Comparison of ENCODE assay signal across 9 mouse cellular contexts in the genomic region with DNA sequence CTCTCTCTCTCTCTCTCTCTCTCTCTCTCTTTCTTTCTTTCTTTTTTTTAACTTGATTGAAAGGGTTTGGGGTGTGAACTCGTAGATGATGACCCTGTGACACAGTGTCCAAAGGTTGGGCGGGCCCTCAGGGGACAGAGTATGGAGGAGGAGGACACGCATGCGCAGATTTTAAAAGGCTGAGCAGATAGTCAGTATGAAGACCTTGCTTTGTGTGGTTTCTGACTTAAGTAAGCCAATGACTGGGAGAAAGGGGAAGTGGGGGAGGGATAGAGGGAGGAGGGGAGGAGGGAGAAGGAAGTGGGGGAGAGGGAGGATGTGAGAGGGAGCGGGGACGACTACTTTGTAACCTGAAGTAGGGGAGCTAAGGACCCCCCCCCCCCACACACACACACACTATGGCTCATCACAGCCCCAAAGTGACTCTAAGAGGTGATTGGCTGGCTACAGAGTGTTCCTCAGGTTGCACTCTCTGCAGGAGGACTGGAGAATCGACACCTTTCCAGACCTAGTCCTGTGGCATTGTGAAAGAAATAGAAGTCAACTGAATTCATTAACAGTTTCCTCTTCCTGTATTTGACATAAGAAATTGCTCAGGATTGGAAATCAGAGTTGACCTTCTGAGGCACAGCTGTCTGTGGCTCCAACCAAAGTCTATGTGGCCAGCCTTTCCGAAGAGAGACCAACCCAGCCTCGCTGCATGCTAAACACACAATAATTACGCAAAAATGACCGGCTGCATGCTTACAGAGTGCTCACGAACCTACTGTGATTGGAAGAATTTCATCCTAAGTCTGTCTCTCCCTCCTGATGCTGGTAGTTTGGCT. TPM values are rescaled to one million over a fixed set of nuclear protein-coding genes. Genes with fewer than 3 reads are reported as not detected.
A peak's percentile ranks its signal among the peaks of the same experiment; 100 is the strongest.
DNase-seq lines count a peak whose midpoint lies in the region; ATAC-seq and TF ChIP-seq lines count a peak whose summit lies in the region.
"Had no signal": no experiment of that assay in that cellular context is flagged by ENCODE, and none has a peak within 500 bp of the region (broad histone marks: within the 10 kb centered on the region; RNA-seq: fewer than 3 reads in every experiment).

No protein-coding gene starts in this region.

- WGBS in heart, embryonic 13.5 days, result 50% methylated on average over 12 of the region's 12 CpGs
- 20% methylated on average over 12 of the region's 12 CpGs for WGBS in liver, embryonic 13.5 days (ENCODE audit: insufficient replicate concordance)
- WGBS in hindbrain, embryonic 16.5 days, result 75% methylated on average over 12 of the region's 12 CpGs

- H3K36me3 ChIP-seq in ES-Bruce4 (ENCODE audit: control insufficient read depth, insufficient read depth, low read length, poor library complexity, severe bottlenecking), result no peaks in the 10 kb centered on the region
- no peaks in the 10 kb centered on the region for H3K36me3 ChIP-seq in heart, embryonic 13.5 days
- no peaks in the 10 kb centered on the region for H3K36me3 ChIP-seq in liver, embryonic 13.5 days
- H3K36me3 ChIP-seq in splenic B cell, adult 2 months (ENCODE audit: control insufficient read depth, insufficient read depth, low read length, poor library complexity, severe bottlenecking), result no peaks in the 10 kb centered on the region
- H3K36me3 ChIP-seq in hindbrain, embryonic 16.5 days (ENCODE audit: control insufficient read depth, insufficient read depth, low read length), result no peaks in the 10 kb centered on the region
- H3K36me3 ChIP-seq: neural tube, embryonic 12.5 days had no signal

- TF ChIP-seq CTCF in ES-Bruce4 (IDR thresholded peaks at IDR 0.05; ENCODE audit: low read depth, low read length), result no peak

- no peaks in the 10 kb centered on the region; the same call in 1 of the 2 replicates for H3K27me3 ChIP-seq in ES-Bruce4 (ENCODE audit: control insufficient read depth, insufficient read depth, low read length, poor library complexity, severe bottlenecking)
- no peaks in the 10 kb centered on the region for H3K27me3 ChIP-seq in heart, embryonic 13.5 days (replicated peaks)
- no peaks in the 10 kb centered on the region for H3K27me3 ChIP-seq in liver, embryonic 13.5 days
- H3K27me3 ChIP-seq in splenic B cell, adult 2 months (ENCODE audit: control insufficient read depth, insufficient read depth, low read length, poor library complexity, severe bottlenecking), result no peaks in the 10 kb centered on the region
- no peaks in the 10 kb centered on the region for H3K27me3 ChIP-seq in hindbrain, embryonic 16.5 days (replicated peaks; ENCODE audit: control insufficient read depth, insufficient read depth, low read length)
- H3K27me3 ChIP-seq: neural tube, embryonic 12.5 days had no signal

- DNase-seq in adrenal gland, adult (ENCODE audit: inconsistent age in 2 of 2, low spot score in 1 of 2), result peak; percentile 50 to 68
- DNase-seq in adrenal gland, postnatal 4 days (ENCODE audit: low spot score in 2 of 2), result no peak
- peak; percentile 20 for DNase-seq in liver, embryonic 13.5 days
- peak; percentile 76 for DNase-seq in splenic B cell, adult 2 months (ENCODE audit: low read depth, low spot score)
- DNase-seq in frontal cortex, postnatal 25 days (ENCODE audit: low spot score in 2 of 2), result no peak

- H3K4me3 ChIP-seq in ES-Bruce4 (ENCODE audit: low read depth, low read length), result no peak overlapping the region
- no peak overlapping the region for H3K4me3 ChIP-seq in heart, embryonic 13.5 days
- no peak overlapping the region for H3K4me3 ChIP-seq in liver, embryonic 13.5 days (replicated peaks)
- H3K4me3 ChIP-seq in hindbrain, embryonic 16.5 days (ENCODE audit: low read length), result no peak overlapping the region
- H3K4me3 ChIP-seq: neural tube, embryonic 12.5 days had no signal

- H3K9me3 ChIP-seq in ES-Bruce4 (replicated peaks; ENCODE audit: control insufficient read depth, insufficient read depth, low read length, poor library complexity, severe bottlenecking), result no peaks in the 10 kb centered on the region
- no peaks in the 10 kb centered on the region for H3K9me3 ChIP-seq in heart, embryonic 13.5 days
- no peaks in the 10 kb centered on the region for H3K9me3 ChIP-seq in liver, embryonic 13.5 days (replicated peaks)
- H3K9me3 ChIP-seq in hindbrain, embryonic 16.5 days (ENCODE audit: control insufficient read depth, low read length), result no peaks in the 10 kb centered on the region
- H3K9me3 ChIP-seq: neural tube, embryonic 12.5 days had no signal

- 0 out of 2 replicates have a peak overlapping the region, but pooled peaks have one; percentile 7 for H3K27ac ChIP-seq in ES-Bruce4 (ENCODE audit: insufficient read depth, low read length)
- H3K27ac ChIP-seq in heart, embryonic 13.5 days (replicated peaks), result no peak overlapping the region
- H3K27ac ChIP-seq in liver, embryonic 13.5 days, result no peak overlapping the region
- H3K27ac ChIP-seq in hindbrain, embryonic 16.5 days (ENCODE audit: low read depth, low read length), result no peak overlapping the region
- H3K27ac ChIP-seq: neural tube, embryonic 12.5 days had no signal

- no peak overlapping the region for H3K9ac ChIP-seq in ES-Bruce4 (ENCODE audit: low read depth, poor library complexity, severe bottlenecking)
- H3K9ac ChIP-seq in heart, embryonic 13.5 days, result no peak overlapping the region
- no peak overlapping the region for H3K9ac ChIP-seq in liver, embryonic 13.5 days
- no peak overlapping the region for H3K9ac ChIP-seq in hindbrain, embryonic 16.5 days (ENCODE audit: low read depth, low read length)
- H3K9ac ChIP-seq: neural tube, embryonic 12.5 days had no signal

- no peak for TF ChIP-seq EP300 in ES-Bruce4 (IDR thresholded peaks at IDR 0.05; ENCODE audit: insufficient read depth, low read depth, low read length)

- TF ChIP-seq POLR2A in ES-Bruce4 (IDR thresholded peaks at IDR 0.05; ENCODE audit: insufficient read depth, low read length), result no peak

- peaks cover 1% of the 10 kb centered on the region for H3K4me1 ChIP-seq in ES-Bruce4 (ENCODE audit: control insufficient read depth, insufficient read depth, low read length)
- peaks cover 3% of the 10 kb centered on the region; the same call in 1 of the 2 replicates for H3K4me1 ChIP-seq in heart, embryonic 13.5 days
- no peaks in the 10 kb centered on the region; the same call in none of the 2 replicates for H3K4me1 ChIP-seq in liver, embryonic 13.5 days (replicated peaks)
- no peaks in the 10 kb centered on the region for H3K4me1 ChIP-seq in hindbrain, embryonic 16.5 days (ENCODE audit: control insufficient read depth, insufficient read depth, low read depth, low read length)
- H3K4me1 ChIP-seq: neural tube, embryonic 12.5 days had no signal

- H3K4me2 ChIP-seq in heart, embryonic 13.5 days, result peak overlapping the region; percentile 26; the same call in 1 of the 2 replicates
- H3K4me2 ChIP-seq in liver, embryonic 13.5 days, result peak overlapping the region; percentile 53
- no peak overlapping the region for H3K4me2 ChIP-seq in hindbrain, embryonic 16.5 days (ENCODE audit: low read length)
- H3K4me2 ChIP-seq: neural tube, embryonic 12.5 days had no signal

- ATAC-seq in heart, embryonic 13.5 days (ENCODE audit: extremely low read depth, insufficient number of reproducible peaks, low FRiP score, low TSS enrichment), result no peak
- ATAC-seq in liver, embryonic 13.5 days (ENCODE audit: low read depth), result peak; percentile 65
- no peak for ATAC-seq in hindbrain, embryonic 16.5 days

RNA-seq across cellular contexts. Expression of a gene that starts 39.4 kb away (rescaled TPM):
- total RNA-seq in adrenal gland, postnatal 4 days (2021), result 10 to 100 TPM; 39.0 to 52.5 TPM
- polyA plus RNA-seq in ES-Bruce4 (2011; ENCODE audit: insufficient read depth, insufficient read length, low read depth, missing spikeins), result 99.7 and 130 TPM in 2 replicates
- 22.1 and 24.3 TPM in 2 replicates for polyA plus RNA-seq in heart, embryonic 13.5 days (2015; fragmentation: Nextera tagmentation; extraction: Ambion mirVana)
- 14.3 and 18.2 TPM in 2 replicates for polyA plus RNA-seq in liver, embryonic 13.5 days (2015; fragmentation: Nextera tagmentation; extraction: Ambion mirVana)
- polyA plus RNA-seq in hindbrain, embryonic 16.5 days (2015; fragmentation: Nextera tagmentation; extraction: Ambion mirVana), result 21.6 and 27.6 TPM in 2 replicates

Comparison
In these comparisons a context has a peak if more than half of its experiments do, and no peak if none do; other contexts are left out.
1. DNase-seq: peak in adrenal gland, adult (2 of 2), liver, embryonic 13.5 days (single experiment) and splenic B cell, adult 2 months (single experiment); none in adrenal gland, postnatal 4 days (0 of 2) and frontal cortex, postnatal 25 days (0 of 2).